Mouse (Mus musculus) limb, embryonic 12.5 days (tissue): ENCODE measurements around the gene Cdca5. TPM values are rescaled to one million over a fixed set of nuclear protein-coding genes. Genes with fewer than 3 reads are reported as not detected.

Source experiments
- ATAC-seq: fragments of 200-750 bp; cut with Nextera tagmentation; 2 replicates; pipeline ENCODE4 v1.8.0; 2017; ENCODE audit warnings: low read depth, moderate TSS enrichment; ENCODE audit not compliant: insufficient number of reproducible peaks, insufficient read depth, low FRiP score, low TSS enrichment
- H3K27ac ChIP-seq: fragments of 300-500 bp; sonication (generic); 2 replicates; pipeline ENCODE4 v1.5.1; 2016; ENCODE audit warnings: mild to moderate bottlenecking, moderate library complexity
- H3K27me3 ChIP-seq: fragments of 300-500 bp; sonication (generic); 2 replicates; pipeline ENCODE4 v1.6.1; 2016; ENCODE audit warnings: mild to moderate bottlenecking, moderate library complexity
- H3K36me3 ChIP-seq: fragments of 300-500 bp; sonication (generic); 2 replicates; pipeline ENCODE4 v1.6.1; 2016; ENCODE audit warnings: mild to moderate bottlenecking, moderate library complexity
- H3K4me1 ChIP-seq: fragments of 300-500 bp; sonication (generic); replicated peaks from 2 replicates; pipeline ENCODE4 v1.6.1; 2016
- H3K4me2 ChIP-seq: fragments of 300-500 bp; sonication (generic); 2 replicates; pipeline ENCODE4 v1.6.1; 2016; ENCODE audit warnings: mild to moderate bottlenecking, moderate library complexity
- H3K4me3 ChIP-seq: fragments of 300-500 bp; sonication (generic); replicated peaks from 2 replicates; pipeline ENCODE4 v1.5.1; 2016; ENCODE audit warnings: mild to moderate bottlenecking
- H3K9ac ChIP-seq: fragments of 300-500 bp; sonication (generic); replicated peaks from 2 replicates; pipeline ENCODE4 v1.6.1; 2016; ENCODE audit warnings: mild to moderate bottlenecking, moderate library complexity
- H3K9me3 ChIP-seq: fragments of 300-500 bp; sonication (generic); 2 replicates; pipeline ENCODE4 v1.6.1; 2016; ENCODE audit warnings: mild to moderate bottlenecking, moderate library complexity
- WGBS: fragments of 180-500 bp; shearing (Covaris S2); methylation state at CpG from one replicate; pipeline ENCODE4 v1.1.7; 2016; 5-methylcytosine and 5-hydroxymethylcytosine counted together
- polyA plus RNA-seq: library from polyadenylated mRNA; unstranded; fragments of >200 nt; fragmentation: Nextera tagmentation; extraction: Ambion mirVana; gene quantifications from 2 replicates; pipeline ENCODE4 v1.2.1, GENCODE M21; 2016

Cdca5 gene
- polyA plus RNA-seq, 1 experiment from 2014 or later: 49.7 TPM

- Histone ChIP-seq H3K9ac (no peak overlapping the region), H3K4me2 (peak overlapping the region; percentile 96), H3K4me1 (peaks cover 36% of the 10 kb centered on the region), H3K27ac (no peak overlapping the region), H3K9me3 (no peaks in the 10 kb centered on the region), H3K27me3 (no peaks in the 10 kb centered on the region), H3K4me3 (no peak overlapping the region), H3K36me3 (peaks cover 20% of the 10 kb centered on the region)
- 92% methylated on average over 6 of the region's 6 CpGs for WGBS
- ATAC-seq: no peak
Observed at GRCm38 (mm10) chr19:6063081-6063480, 21.7 kb upstream of the Cdca5 start.

GRCm38 (mm10) chr19:6066571-6066970 is 18.2 kb upstream of the Cdca5 start:
- peak overlapping the region; percentile 50 for H3K4me3 ChIP-seq
- peak overlapping the region; percentile 80 for H3K27ac ChIP-seq
- H3K36me3 ChIP-seq: peaks cover 35% of the 10 kb centered on the region
- H3K27me3 ChIP-seq: no peaks in the 10 kb centered on the region
- H3K4me1 ChIP-seq: peaks cover 34% of the 10 kb centered on the region
- H3K9me3 ChIP-seq: no peaks in the 10 kb centered on the region
- peak overlapping the region; percentile 86 for H3K4me2 ChIP-seq
- peak overlapping the region; percentile 62 for H3K9ac ChIP-seq
- 43% methylated on average over 5 of the region's 5 CpGs for WGBS
- ATAC-seq: no peak

DNA sequence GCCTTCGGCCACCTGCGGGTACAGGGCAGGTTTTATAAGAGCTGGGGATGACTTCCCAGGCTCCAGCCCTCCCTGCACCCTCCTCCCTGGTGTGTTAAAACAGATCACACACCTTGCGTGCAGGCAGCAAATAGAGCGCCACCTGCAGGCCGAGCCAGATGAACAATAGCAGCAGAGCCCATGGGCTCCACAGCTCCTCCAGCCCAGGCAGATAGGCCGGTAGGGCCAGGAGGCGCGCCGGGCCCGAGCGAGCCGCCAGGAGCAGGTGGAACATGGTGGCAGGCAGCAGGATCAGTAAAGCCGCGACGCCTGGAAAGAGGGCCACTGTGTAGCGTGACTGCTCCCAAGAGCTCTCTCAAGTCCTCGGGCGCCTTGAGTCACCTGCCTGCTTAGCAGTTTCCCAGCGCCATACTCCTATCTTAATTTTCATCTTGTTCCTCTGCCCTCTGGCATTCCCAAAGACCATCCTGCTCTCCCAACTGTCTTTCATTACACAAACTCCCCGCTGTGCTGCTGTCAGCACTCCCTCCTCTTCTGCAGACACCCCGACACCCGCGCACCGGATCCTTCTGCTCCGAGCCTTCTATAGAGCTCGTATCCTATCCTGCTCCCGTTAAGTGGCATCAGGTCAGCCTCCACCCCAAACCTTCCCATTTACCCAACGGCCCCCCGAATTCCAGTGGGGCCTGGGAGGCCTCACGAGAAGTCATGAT is 17.6 kb upstream of the Cdca5 start:
- H3K9me3 ChIP-seq: no peaks in the 10 kb centered on the region
- peaks cover 38% of the 10 kb centered on the region for H3K36me3 ChIP-seq
- WGBS: 1% methylated on average over 30 of the region's 30 CpGs
- peak; percentile 38; the same call in 1 of the 2 replicates for ATAC-seq
- H3K4me3 ChIP-seq: peak overlapping the region; percentile 50
- H3K4me2 ChIP-seq: peak overlapping the region; percentile 86
- peaks cover 30% of the 10 kb centered on the region for H3K4me1 ChIP-seq
- peak overlapping the region; percentile 80 for H3K27ac ChIP-seq
- peak overlapping the region; percentile 62 for H3K9ac ChIP-seq
- no peaks in the 10 kb centered on the region for H3K27me3 ChIP-seq

DNA sequence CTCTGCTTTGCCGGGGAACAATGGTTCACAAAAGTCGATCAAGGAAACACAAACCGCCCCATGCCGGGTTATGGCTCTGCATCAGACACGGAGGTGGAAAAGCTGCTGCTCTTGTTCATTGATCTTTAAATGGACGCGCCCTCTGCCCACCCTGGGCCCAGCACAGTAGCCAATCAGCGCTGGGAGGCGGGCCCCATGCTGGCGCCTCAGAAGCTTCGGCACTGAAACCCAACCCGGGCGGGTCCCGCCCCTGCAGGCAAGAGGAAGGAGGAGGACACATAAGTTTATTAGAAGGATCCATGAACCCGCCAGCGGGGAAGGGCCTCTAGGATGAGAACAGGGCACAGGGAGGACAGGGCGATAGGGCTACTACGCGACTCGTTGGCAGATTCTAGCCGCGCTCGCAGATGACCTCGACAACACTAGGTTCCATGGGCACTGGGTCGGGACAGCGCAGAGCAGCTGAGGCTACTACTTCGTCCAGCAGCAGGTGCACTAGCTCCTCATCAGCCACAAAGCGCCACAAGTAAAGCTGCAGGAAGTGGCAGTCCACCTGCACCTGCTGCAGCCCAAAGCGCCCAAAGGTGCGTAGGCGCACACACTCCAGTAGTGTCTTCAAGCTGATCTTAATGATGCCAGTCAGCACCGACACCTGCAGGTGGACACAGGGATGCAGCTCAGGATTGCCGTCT is 16.9 kb upstream of the Cdca5 start, which contains the start of gene Tm7sf2:
TSS of gene Tm7sf2 (minus strand) at position 650 of the 692 bp plus-strand sequence.
- H3K36me3 ChIP-seq: peaks cover 43% of the 10 kb centered on the region
- WGBS: 10% methylated on average over 33 of the region's 33 CpGs

GRCm38 (mm10) chr19:6068951-6069350 is 15.8 kb upstream of the Cdca5 start:
- 80% methylated on average over 4 of the region's 4 CpGs for WGBS
- Histone ChIP-seq H3K27me3 (no peaks in the 10 kb centered on the region), H3K4me3 (no peak overlapping the region), H3K9me3 (no peaks in the 10 kb centered on the region), H3K4me2 (no peak overlapping the region), H3K4me1 (peaks cover 22% of the 10 kb centered on the region), H3K27ac (no peak overlapping the region), H3K9ac (no peak overlapping the region; the same call in 1 of the 2 replicates), H3K36me3 (peaks cover 50% of the 10 kb centered on the region)
- ATAC-seq: no peak

More for the DNA sequence above, 16.9 kb upstream of the Cdca5 start, which contains the start of gene Tm7sf2:
- H3K4me3 ChIP-seq: peak within 1 kb of the TSS; percentile 50
- H3K27me3 ChIP-seq: no peaks in the 10 kb centered on the region
- H3K4me2 ChIP-seq: peak within 1 kb of the TSS; percentile 86
- peaks cover 23% of the 10 kb centered on the region for H3K4me1 ChIP-seq
- peak within 1 kb of the TSS; percentile 62 for H3K9ac ChIP-seq
- no peaks in the 10 kb centered on the region for H3K9me3 ChIP-seq
- H3K27ac ChIP-seq: peak within 1 kb of the TSS; percentile 80
- ATAC-seq: peak; percentile 87

DNA sequence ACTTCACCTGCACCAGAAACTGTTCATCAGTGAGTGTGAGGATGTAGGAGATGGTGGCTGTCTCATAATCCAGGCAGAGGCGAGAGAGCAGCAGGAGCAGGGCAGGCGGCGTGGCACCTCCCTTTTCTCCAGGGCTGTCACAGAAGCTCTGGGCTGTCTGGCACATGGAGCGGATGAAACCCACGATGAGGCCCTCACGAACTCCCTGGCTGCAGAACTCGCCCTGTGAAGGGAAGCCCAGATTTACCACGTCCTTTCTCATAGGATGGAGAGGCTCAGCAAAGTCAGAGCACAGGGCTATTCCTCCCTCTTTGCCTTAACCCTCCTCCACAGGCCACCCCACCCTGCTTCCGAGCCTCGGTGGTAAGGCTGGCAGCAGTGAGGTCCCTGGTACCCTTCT is 14.9 kb upstream of the Cdca5 start:
- Histone ChIP-seq H3K9ac (no peak overlapping the region), H3K27me3 (no peaks in the 10 kb centered on the region), H3K4me3 (no peak overlapping the region), H3K4me2 (no peak overlapping the region), H3K4me1 (peaks cover 22% of the 10 kb centered on the region), H3K36me3 (peaks cover 59% of the 10 kb centered on the region), H3K9me3 (no peaks in the 10 kb centered on the region), H3K27ac (no peak overlapping the region)
- no peak for ATAC-seq
- WGBS: 91% methylated on average over 10 of the region's 10 CpGs

GRCm38 (mm10) chr19:6070571-6071250 is 14.1 kb upstream of the Cdca5 start:
- 90% methylated on average over 31 of the region's 31 CpGs for WGBS
- no peak for ATAC-seq
- H3K36me3 ChIP-seq: peaks cover 63% of the 10 kb centered on the region
- H3K27me3 ChIP-seq: no peaks in the 10 kb centered on the region
- H3K27ac ChIP-seq: no peak overlapping the region
- peaks cover 22% of the 10 kb centered on the region for H3K4me1 ChIP-seq
- H3K4me3 ChIP-seq: no peak overlapping the region
- H3K4me2 ChIP-seq: no peak overlapping the region
- no peak overlapping the region for H3K9ac ChIP-seq
- H3K9me3 ChIP-seq: no peaks in the 10 kb centered on the region

- H3K27me3 ChIP-seq: no peaks in the 10 kb centered on the region
- no peak overlapping the region for H3K9ac ChIP-seq
- peaks cover 24% of the 10 kb centered on the region for H3K4me1 ChIP-seq
- H3K9me3 ChIP-seq: no peaks in the 10 kb centered on the region
- WGBS: 91% methylated on average over 19 of the region's 19 CpGs
- H3K27ac ChIP-seq: no peak overlapping the region
- ATAC-seq: no peak
- H3K4me2 ChIP-seq: no peak overlapping the region
- H3K36me3 ChIP-seq: peaks cover 63% of the 10 kb centered on the region
- H3K4me3 ChIP-seq: no peak overlapping the region
Observed at GRCm38 (mm10) chr19:6071261-6071660, 13.5 kb upstream of the Cdca5 start.

DNA sequence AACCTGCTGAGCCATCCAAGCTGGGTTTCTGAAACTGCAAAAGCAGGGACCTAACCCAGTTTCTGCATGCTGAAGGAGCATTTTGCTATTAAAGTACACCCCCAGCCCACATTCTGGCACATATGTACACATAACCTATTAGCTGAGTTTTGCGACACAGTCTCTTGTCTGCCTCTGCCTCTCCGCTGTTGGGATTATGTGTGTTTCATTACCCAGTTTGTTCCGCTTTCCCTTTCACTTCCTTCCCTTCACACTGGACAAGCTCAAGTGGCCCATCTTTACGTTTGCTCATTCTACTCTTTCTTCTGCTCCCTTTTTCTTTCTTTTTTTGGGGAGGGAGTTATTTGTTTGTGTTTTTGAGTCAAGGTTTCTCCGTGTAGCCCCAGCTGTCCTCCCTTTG is 10.9 kb upstream of the Cdca5 start:
- H3K36me3 ChIP-seq: peaks cover 58% of the 10 kb centered on the region
- 93% methylated on average over 5 of the region's 5 CpGs for WGBS
- peaks cover 14% of the 10 kb centered on the region for H3K4me1 ChIP-seq
- H3K27ac ChIP-seq: no peak overlapping the region
- H3K4me2 ChIP-seq: no peak overlapping the region
- H3K9ac ChIP-seq: no peak overlapping the region
- no peaks in the 10 kb centered on the region for H3K27me3 ChIP-seq
- no peaks in the 10 kb centered on the region for H3K9me3 ChIP-seq
- no peak for ATAC-seq
- no peak overlapping the region for H3K4me3 ChIP-seq

DNA sequence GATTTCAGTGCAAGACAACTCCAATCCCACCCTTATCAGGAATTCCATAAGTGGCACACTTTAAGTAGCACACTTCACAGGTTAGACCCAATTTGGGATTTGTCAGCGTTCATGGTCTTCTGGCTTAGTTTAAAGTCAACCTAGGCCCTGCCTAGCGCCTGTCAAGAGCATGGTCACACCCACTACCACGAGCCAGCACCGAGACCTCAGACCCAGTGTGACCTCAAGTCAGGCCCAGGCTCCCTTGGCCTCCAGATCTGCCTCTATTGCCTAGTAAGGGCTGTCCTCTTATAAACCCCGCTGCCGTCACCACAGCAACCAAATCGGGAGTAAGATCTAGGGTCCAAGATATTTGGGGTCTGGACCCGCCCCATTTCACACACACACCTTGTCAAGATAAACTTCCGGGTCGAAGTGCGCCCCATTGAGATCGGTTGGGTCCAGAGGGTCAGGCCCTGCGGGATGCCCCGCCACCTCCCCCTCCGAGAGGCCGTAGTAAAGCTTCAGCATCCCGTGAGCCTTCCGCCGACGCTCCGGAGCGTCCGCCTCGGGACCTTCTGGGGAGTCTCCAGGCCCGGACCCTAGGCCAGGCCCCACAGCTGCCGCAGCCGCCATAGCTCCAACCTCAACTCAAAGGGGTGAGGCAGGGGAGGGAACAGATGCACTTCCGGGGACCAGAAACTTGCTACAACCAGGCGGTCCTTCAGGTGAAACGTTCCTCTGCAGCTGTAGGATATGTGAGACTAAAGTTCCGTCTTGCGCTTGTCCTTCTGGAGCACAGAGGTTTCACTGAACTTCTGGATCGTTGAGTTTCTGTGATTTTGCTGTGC is 8.0 kb upstream of the Cdca5 start, which contains the start of gene Vps51:
TSS of gene Vps51 (minus strand) at position 668 of the 830 bp plus-strand sequence.
- H3K36me3 ChIP-seq: peaks cover 51% of the 10 kb centered on the region

More for the DNA sequence above, 8.0 kb upstream of the Cdca5 start, which contains the start of gene Vps51:
- peak within 1 kb of the TSS; percentile 78 for H3K4me3 ChIP-seq
- H3K4me2 ChIP-seq: peak within 1 kb of the TSS; percentile 90
- H3K27ac ChIP-seq: peak within 1 kb of the TSS; percentile 80
- H3K27me3 ChIP-seq: no peaks in the 10 kb centered on the region
- ATAC-seq: peak; percentile 84
- H3K9me3 ChIP-seq: no peaks in the 10 kb centered on the region
- WGBS: 1% methylated on average over 33 of the region's 33 CpGs
- peak within 1 kb of the TSS; percentile 77 for H3K9ac ChIP-seq
- peaks cover 14% of the 10 kb centered on the region for H3K4me1 ChIP-seq
